Mouse (Mus musculus) right cerebral cortex, postnatal 36 days (tissue): Measurements from ENCODE around the gene Ankrd6.
A peak's percentile ranks its signal among the peaks of the same experiment; 100 is the strongest.
"Not testable (repeated sequence)": the region's sequence is repeated elsewhere in the genome, so short reads cannot be mapped to it uniquely, and the experiment has no call there.

ENCODE experiments used
- DNase-seq, 2 experiments: peaks; one replicate each; pipeline ENCODE4 v3.0.0; 2022; ENCODE audit warnings: low spot score in 2 of 2, mixed read lengths in 1 of 2

The Ankrd6 gene

GRCm38 (mm10) chr4:32950356-32951034 is at the start of gene Ankrd6:
Gene Ankrd6 (minus strand): TSS chr4:32950841.
- DNase-seq = peak; percentile 61 to 64

DNA sequence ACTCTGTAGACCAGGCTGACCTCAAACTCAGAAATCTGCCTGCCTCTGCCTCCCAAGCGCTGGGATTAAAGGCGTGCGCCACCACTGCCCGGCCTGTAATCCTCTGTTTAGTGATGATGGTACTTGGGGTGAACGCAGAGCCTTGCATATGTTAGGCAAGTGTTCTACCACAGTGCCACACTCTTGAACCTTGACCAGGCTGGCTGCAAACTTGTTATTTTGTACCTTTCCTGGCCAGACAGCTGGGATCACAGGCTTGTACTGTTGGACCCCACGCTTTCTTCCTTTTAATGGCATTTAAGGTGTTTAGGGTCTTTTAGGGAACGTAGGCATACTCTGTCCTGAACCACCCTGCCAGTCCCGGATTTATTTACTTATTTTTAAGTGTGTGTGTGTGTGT is 48.4 kb upstream of the Ankrd6 start:
- DNase-seq = no peak

GRCm38 (mm10) chr4:32997571-32997970 is 46.9 kb upstream of the Ankrd6 start:
- DNase-seq = no peak

DNA sequence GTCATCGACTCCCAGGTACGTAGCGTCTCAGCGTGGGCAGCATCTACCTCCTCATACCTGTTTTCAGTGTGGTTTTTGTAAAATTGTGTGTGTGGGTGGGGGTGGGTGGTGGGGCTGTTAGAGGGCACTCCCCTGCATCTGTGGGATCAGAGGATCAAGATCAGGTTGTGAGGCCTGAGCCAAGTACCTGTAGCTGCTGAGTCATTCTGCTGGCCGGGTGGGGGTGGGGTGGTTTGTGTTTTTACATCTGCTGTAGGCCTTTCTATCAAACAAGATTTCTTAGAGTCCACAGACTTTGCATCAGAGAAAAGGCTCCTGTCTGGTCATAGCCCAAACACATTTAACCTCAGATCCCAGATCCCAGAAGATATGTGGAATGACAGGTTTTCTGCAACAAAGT is 45.4 kb upstream of the Ankrd6 start:
- no peak for DNase-seq

DNA sequence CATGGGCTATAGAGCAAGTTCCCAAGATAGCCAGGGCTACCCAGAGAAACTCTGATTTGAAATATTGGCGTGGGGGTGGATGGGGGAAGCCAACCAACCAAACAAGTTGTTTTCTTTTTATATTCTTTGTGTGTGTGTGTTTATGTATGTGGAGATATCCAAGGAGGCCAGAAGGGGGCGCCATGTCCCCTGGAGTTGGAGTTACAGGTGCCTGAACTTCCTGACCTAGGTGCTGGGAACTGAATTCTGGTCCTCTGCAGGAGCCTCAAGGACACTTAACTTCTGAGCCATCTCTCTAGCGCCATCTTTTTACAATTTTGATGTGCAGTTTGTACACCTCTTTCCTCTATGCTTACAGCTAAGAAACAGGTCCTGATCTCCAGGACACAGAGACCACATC is 43.5 kb upstream of the Ankrd6 start:
- no peak for DNase-seq

DNA sequence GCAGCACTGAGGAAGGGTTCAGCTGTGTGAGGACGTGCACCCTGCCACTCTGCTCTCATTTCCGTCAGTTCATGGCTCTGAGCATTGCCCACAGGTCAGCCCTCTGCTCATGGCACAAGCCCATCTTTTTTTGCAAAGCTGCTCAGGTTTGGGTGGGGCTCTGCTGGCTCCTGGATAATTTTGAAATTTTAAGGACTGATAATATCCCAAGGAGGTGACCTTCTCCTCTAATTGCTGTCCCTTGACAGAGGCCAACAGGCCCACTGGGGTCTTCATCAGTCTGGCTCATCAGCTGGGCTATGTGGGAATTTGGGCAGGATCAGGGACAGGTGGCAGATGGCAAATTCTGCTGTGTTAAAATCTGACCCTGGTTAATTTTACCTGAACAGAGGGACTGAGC is 38.7 kb upstream of the Ankrd6 start:
- no peak for DNase-seq

GRCm38 (mm10) chr4:32987006-32987405 is 36.4 kb upstream of the Ankrd6 start:
- DNase-seq = no peak

GRCm38 (mm10) chr4:32985684-32986083 is 35.0 kb upstream of the Ankrd6 start:
- DNase-seq = no peak

- DNase-seq = no peak
These were observed 34.4 kb upstream of the Ankrd6 start for GRCm38 (mm10) chr4:32984801-32985675.

DNA sequence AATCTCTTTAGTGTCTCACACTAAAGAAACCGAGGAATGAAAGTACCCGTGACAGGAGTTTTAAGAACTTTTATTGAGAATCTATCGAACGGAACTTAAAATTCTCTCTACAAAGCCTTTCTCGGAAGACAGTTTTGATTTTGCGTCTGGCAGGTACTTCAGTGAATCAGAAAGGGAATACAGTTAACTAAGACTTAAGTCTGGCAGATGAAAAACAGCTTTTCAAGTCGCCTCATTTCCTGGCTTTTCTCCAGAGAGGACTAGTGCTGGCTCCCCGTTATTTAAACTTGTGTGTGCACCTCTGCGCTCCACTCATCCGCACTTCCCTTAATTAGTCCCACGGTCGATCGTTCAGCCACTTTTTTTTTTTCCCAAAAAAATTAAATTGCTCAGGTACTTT is 33.6 kb upstream of the Ankrd6 start:
- no peak for DNase-seq

- DNase-seq = peak; percentile 30 to 53
These were observed 32.8 kb upstream of the Ankrd6 start for GRCm38 (mm10) chr4:32983176-32984155.

- DNase-seq = peak; percentile 32 to 50
These were observed 32.1 kb upstream of the Ankrd6 start, which contains the start of gene Rragd for GRCm38 (mm10) chr4:32982716-32983175. Gene Rragd (plus strand): TSS chr4:32983037.

- no peak for DNase-seq
These were observed 31.5 kb upstream of the Ankrd6 start for GRCm38 (mm10) chr4:32982041-32982715.

DNA sequence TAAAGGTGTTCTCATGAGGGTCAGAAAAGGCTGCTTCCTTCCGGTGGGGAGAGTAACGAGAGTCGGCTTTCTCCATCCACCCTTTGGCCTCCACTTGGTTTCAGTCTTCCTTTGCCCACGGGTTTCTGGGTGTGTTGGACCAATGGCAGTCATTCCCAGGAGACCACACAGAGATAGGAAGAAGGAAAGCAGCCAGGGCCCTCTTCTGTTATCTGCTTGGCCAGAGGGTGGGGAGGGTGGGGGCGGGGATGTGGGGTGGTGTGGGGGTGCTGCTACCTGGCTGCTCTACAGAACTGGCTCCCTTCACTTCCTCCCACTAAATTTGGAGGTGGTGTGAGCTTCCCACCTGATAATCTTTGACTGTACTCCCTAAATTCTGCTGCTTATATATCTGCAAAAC is 31.0 kb upstream of the Ankrd6 start:
- DNase-seq = no peak

DNA sequence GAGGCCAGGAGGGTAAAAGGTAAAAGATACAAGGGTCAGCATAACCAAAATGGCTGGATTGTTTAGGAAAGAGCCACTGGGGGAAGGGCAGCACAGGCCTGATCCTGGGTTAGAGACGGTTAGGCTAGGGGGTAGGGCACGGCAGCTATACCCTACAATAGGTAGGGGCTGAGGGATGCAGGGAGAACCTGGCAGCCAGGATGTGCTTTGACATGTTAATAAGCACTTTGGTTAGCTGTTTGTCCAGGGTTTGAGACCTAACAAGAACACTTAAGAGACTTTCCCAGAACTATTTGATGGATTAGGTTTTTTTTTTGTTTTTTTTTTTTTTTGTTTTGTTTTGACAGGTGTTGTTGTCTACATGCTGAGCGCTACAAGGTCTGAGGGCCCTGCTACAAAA is 29.4 kb upstream of the Ankrd6 start:
- DNase-seq = no peak

GRCm38 (mm10) chr4:32977331-32977730 is 26.7 kb upstream of the Ankrd6 start:
- DNase-seq = no peak

DNA sequence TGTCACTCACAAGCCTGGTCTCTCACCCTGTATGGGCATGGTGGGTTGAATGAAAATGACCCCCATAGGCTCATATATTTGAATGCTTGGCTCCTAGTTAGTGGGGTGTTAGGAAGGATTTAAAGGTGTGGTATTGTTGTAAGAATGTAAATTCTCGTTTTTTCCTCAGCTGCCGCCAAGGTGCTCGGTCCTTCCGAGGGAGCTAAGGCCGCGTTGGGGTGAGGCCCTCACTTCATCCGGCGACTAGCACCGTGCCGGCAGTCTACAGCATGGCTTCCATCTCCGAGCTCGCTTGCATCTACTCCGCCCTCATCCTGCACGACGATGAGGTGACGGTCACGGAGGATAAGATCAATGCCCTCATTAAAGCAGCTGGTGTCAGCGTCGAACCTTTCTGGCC is 14.0 kb upstream of the Ankrd6 start:
- DNase-seq = not testable (repeated sequence)

- DNase-seq = no peak
These were observed 10.8 kb upstream of the Ankrd6 start for GRCm38 (mm10) chr4:32961394-32961793.

GRCm38 (mm10) chr4:32956423-32956822 is 5.8 kb upstream of the Ankrd6 start:
- DNase-seq = no peak

DNA sequence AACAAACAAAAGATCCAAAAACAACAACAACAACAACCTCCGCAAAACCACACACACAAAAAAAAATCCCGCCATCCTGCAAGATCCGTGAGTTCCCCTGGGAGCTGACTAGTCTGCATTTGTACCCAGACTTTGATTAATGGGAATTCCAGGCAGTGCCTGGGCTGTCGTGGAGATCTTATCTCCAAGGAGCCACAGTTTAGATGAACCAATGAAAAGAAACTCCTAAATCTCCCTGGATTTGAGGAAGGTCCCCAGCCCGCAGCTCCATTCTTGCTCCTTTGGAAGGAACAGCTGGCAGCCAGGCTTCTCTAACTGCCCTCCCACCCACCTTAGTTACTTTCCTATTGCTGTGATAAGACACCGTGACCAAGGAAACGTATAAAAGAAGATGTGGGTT is 2.0 kb upstream of the Ankrd6 start:
- no peak for DNase-seq
